In genomic region chr12:100061826-100062225, GRCm38 (mm10) we compare ENCODE assay signal across 24 mouse cellular contexts. TPM values are rescaled to one million over a fixed set of nuclear protein-coding genes. Genes with fewer than 3 reads are reported as not detected.
A peak's percentile ranks its signal among the peaks of the same experiment; 100 is the strongest.
DNase-seq lines count a peak whose midpoint lies in the region; ATAC-seq lines count a peak whose summit lies in the region.
"Had no signal": no experiment of that assay in that cellular context is flagged by ENCODE, and none has a peak within 500 bp of the region (broad histone marks: within the 10 kb centered on the region; RNA-seq: fewer than 3 reads in every experiment).

No protein-coding gene starts in this region.

- H3K36me3 ChIP-seq in intestine, embryonic 15.5 days = no peaks in the 10 kb centered on the region
- H3K36me3 ChIP-seq: forebrain, embryonic 10.5 days; heart, embryonic 15.5 days; limb, embryonic 15.5 days; liver, embryonic 15.5 days; midbrain, embryonic 15.5 days; neural tube, embryonic 15.5 days; stomach, embryonic 15.5 days had no signal

- no peak overlapping the region for H3K9ac ChIP-seq in intestine, embryonic 15.5 days
- H3K9ac ChIP-seq: forebrain, postnatal 0 days; heart, embryonic 15.5 days; limb, embryonic 15.5 days; liver, embryonic 15.5 days; midbrain, embryonic 15.5 days; neural tube, embryonic 15.5 days; stomach, embryonic 15.5 days had no signal

- no peaks in the 10 kb centered on the region for H3K9me3 ChIP-seq in intestine, embryonic 15.5 days
- H3K9me3 ChIP-seq: forebrain, embryonic 10.5 days; heart, embryonic 15.5 days; limb, embryonic 15.5 days; liver, embryonic 15.5 days; megakaryocyte, embryonic 14.5 days; midbrain, embryonic 15.5 days; neural tube, embryonic 15.5 days; stomach, embryonic 15.5 days had no signal

- H3K27ac ChIP-seq in brown adipose tissue, adult 24 weeks (replicated peaks; ENCODE audit: low read depth, low read length) = peak overlapping the region; percentile 18; the same call in 1 of the 2 replicates
- no peak overlapping the region for H3K27ac ChIP-seq in intestine, embryonic 15.5 days
- H3K27ac ChIP-seq: forebrain, embryonic 10.5 days; heart, embryonic 15.5 days; limb, embryonic 15.5 days; liver, embryonic 15.5 days; midbrain, embryonic 15.5 days; neural tube, embryonic 15.5 days; stomach, embryonic 15.5 days had no signal

- no peaks in the 10 kb centered on the region for H3K27me3 ChIP-seq in intestine, embryonic 15.5 days (replicated peaks)
- H3K27me3 ChIP-seq: heart, embryonic 15.5 days; limb, embryonic 15.5 days; liver, embryonic 15.5 days; midbrain, embryonic 15.5 days; neural tube, embryonic 15.5 days; stomach, embryonic 15.5 days had no signal

- peak; percentile 51 for DNase-seq in gastrocnemius, adult 18-20 months (ENCODE audit: low spot score)
- no peak for DNase-seq in gastrocnemius, postnatal 14 days
- peak; percentile 17 for DNase-seq in heart, postnatal 25 days (ENCODE audit: low spot score)
- DNase-seq in heart, postnatal 36 days = no peak
- DNase-seq in right cerebral cortex, postnatal 14 days = no peak
- DNase-seq: cerebellum, adult 11-12 months; forebrain, postnatal 0 days; kidney, adult 2 months; kidney, postnatal 14 days; thymus, adult 18-20 months had no signal

- peaks cover 7% of the 10 kb centered on the region; the same call in 1 of the 2 replicates for H3K4me1 ChIP-seq in brown adipose tissue, adult 24 weeks (ENCODE audit: control insufficient read depth, insufficient read depth, insufficient read length, low read length)
- no peaks in the 10 kb centered on the region for H3K4me1 ChIP-seq in intestine, embryonic 15.5 days (replicated peaks)
- H3K4me1 ChIP-seq: forebrain, embryonic 10.5 days; limb, embryonic 15.5 days; liver, embryonic 15.5 days; megakaryocyte, embryonic 14.5 days; midbrain, embryonic 15.5 days; neural tube, embryonic 15.5 days; stomach, embryonic 15.5 days had no signal

- H3K4me3 ChIP-seq in brown adipose tissue, adult 24 weeks (ENCODE audit: insufficient read depth, low read depth, low read length) = no peak overlapping the region
- H3K4me3 ChIP-seq in intestine, embryonic 15.5 days (replicated peaks) = no peak overlapping the region
- H3K4me3 ChIP-seq: forebrain, embryonic 10.5 days; heart, embryonic 15.5 days; limb, embryonic 15.5 days; liver, embryonic 15.5 days; megakaryocyte, embryonic 14.5 days; midbrain, embryonic 15.5 days; neural tube, embryonic 15.5 days; stomach, embryonic 15.5 days had no signal

- 0 out of 2 replicates have a peak, but pooled peaks have one; percentile 20 for ATAC-seq in megakaryocyte progenitor cell, adult 5-6 weeks (replicated peaks; ENCODE audit: poor library complexity)
- no peak for ATAC-seq in intestine, embryonic 15.5 days
- ATAC-seq: activated CD4-positive, CD25-positive, alpha-beta regulatory T cell, adult 4 months; CD4-positive, CD25-positive, alpha-beta regulatory T cell, adult 4 months; forebrain, postnatal 0 days; midbrain, embryonic 15.5 days; Patski had no signal

- intact Hi-C loops in gastrocnemius, postnatal 14 days (cut with DNase I; ENCODE audit: low total_unique reads) = no loop called here
- intact Hi-C loops in heart, postnatal 25 days (cut with DNase I) = no loop called here
- intact Hi-C loops in heart, postnatal 36 days (cut with DNase I) = no loop called here

- no peak overlapping the region for H3K4me2 ChIP-seq in intestine, embryonic 15.5 days (replicated peaks)
- H3K4me2 ChIP-seq: heart, embryonic 15.5 days; limb, embryonic 15.5 days; liver, embryonic 15.5 days; midbrain, embryonic 15.5 days; neural tube, embryonic 15.5 days; stomach, embryonic 15.5 days had no signal

RNA-seq across cellular contexts. Expression of gene Psmc1, which starts 48.1 kb away (rescaled TPM):
- 100 to 1,000 TPM; 140 to 164 TPM for total RNA-seq in gastrocnemius, adult 18-20 months (2021)
- 100 to 1,000 TPM; 177 to 181 TPM for total RNA-seq in gastrocnemius, postnatal 14 days (2021)
- total RNA-seq in heart, postnatal 25 days (2021) = 100 to 1,000 TPM; 119 to 132 TPM
- 100 to 1,000 TPM; 129 to 147 TPM for total RNA-seq in heart, postnatal 36 days (2021)
- polyA plus RNA-seq in brown adipose tissue, adult 24 weeks (2012; ENCODE audit: insufficient read depth, insufficient read length, missing spikeins) = 143 and 155 TPM in 2 replicates
- total RNA-seq in megakaryocyte progenitor cell, adult 5-6 weeks (2015) = 236 and 253 TPM in 2 replicates
- total RNA-seq in megakaryocyte progenitor cell, adult 5-6 weeks (2017) = 265 and 368 TPM in 2 replicates
- 228 and 235 TPM in 2 replicates for polyA plus RNA-seq in intestine, embryonic 15.5 days (2015; fragmentation: Nextera tagmentation; extraction: Ambion mirVana)

Comparison
In these comparisons a context has a peak if more than half of its experiments do, and no peak if none do; other contexts are left out.
1. DNase-seq: peak in gastrocnemius, adult 18-20 months (single experiment) and heart, postnatal 25 days (single experiment); none in gastrocnemius, postnatal 14 days (single experiment), heart, postnatal 36 days (0 of 2) and right cerebral cortex, postnatal 14 days (single experiment).